Mouse (Mus musculus) liver, postnatal 0 days (tissue): Measurements from ENCODE around the gene Prdm15. TPM values are rescaled to one million over a fixed set of nuclear protein-coding genes. Genes with fewer than 3 reads are reported as not detected.

Experiments
- ATAC-seq: fragments of 200-750 bp; cut with Nextera tagmentation; 2 replicates; pipeline ENCODE4 v1.8.0; 2017; ENCODE audit warnings: mild to moderate bottlenecking, moderate library complexity
- DNase-seq: peaks from one replicate; pipeline ENCODE4 v3.0.0-alpha.2; 2016
- H3K27ac ChIP-seq: fragments of 300-500 bp; sonication (generic); 2 replicates; pipeline ENCODE4 v1.5.1; 2014; ENCODE audit warnings: antibody characterized with exemption, moderate library complexity, mild to moderate bottlenecking, low read depth
- H3K27me3 ChIP-seq: fragments of 300-500 bp; sonication (generic); 2 replicates; pipeline ENCODE4 v1.6.1; 2014; ENCODE audit warnings: low read length, control low read depth, mixed read lengths; ENCODE audit not compliant: insufficient read depth
- H3K36me3 ChIP-seq: fragments of 300-500 bp; sonication (generic); replicated peaks from 2 replicates; pipeline ENCODE4 v1.6.1; 2014; ENCODE audit warnings: mild to moderate bottlenecking, control low read depth, low read length, moderate library complexity, mixed read lengths; ENCODE audit not compliant: insufficient read depth
- H3K4me1 ChIP-seq: fragments of 300-500 bp; sonication (generic); 2 replicates; pipeline ENCODE4 v1.6.1; 2014; ENCODE audit warnings: antibody characterized with exemption, mild to moderate bottlenecking, control low read depth; ENCODE audit not compliant: insufficient read depth
- H3K4me2 ChIP-seq: fragments of 300-500 bp; sonication (generic); 2 replicates; pipeline ENCODE4 v1.6.1; 2014; ENCODE audit warnings: low read depth, mild to moderate bottlenecking, low read length, moderate library complexity, mixed read lengths
- H3K4me3 ChIP-seq: fragments of 300-500 bp; sonication (generic); 2 replicates; pipeline ENCODE4 v1.5.1; 2014; ENCODE audit warnings: low read depth, low read length
- H3K9ac ChIP-seq: fragments of 300-500 bp; sonication (generic); replicated peaks from 2 replicates; pipeline ENCODE4 v1.6.1; 2014; ENCODE audit warnings: mild to moderate bottlenecking, moderate library complexity
- H3K9me3 ChIP-seq: fragments of 300-500 bp; sonication (generic); 2 replicates; pipeline ENCODE4 v1.6.1; 2016; ENCODE audit warnings: mild to moderate bottlenecking, control low read depth, low read length, mixed read lengths
- CTCF ChIP-seq: sonication (generic); IDR thresholded peaks from 2 replicates; pipeline ENCODE4 v1.5.1; 2016; ENCODE audit warnings: antibody characterized with exemption, low read depth
- EP300 ChIP-seq: IDR thresholded peaks from 2 replicates; pipeline ENCODE4 v1.6.1; 2016; ENCODE audit warnings: antibody characterized with exemption, low read depth, mild to moderate bottlenecking
- WGBS: fragments of 180-500 bp; shearing (Covaris S2); extraction: QIAGEN DNeasy Blood & Tissue Kit; methylation state at CpG from one replicate; pipeline ENCODE4 v1.1.7; 2014; ENCODE audit not compliant: insufficient replicate concordance; 5-methylcytosine and 5-hydroxymethylcytosine counted together
- polyA plus RNA-seq: library from polyadenylated mRNA; unstranded; fragments of >200 nt; fragmentation: Nextera tagmentation; extraction: Ambion mirVana; gene quantifications from 2 replicates; pipeline ENCODE4 v1.2.1, GENCODE M21; 2015

The Prdm15 gene
- polyA plus RNA-seq, 1 experiment from 2014 or later: 1.6 TPM

- TF ChIP-seq CTCF: no peak
- TF ChIP-seq EP300: no peak
- Histone ChIP-seq H3K36me3 (no peaks in the 10 kb centered on the region), H3K27ac (no peak overlapping the region), H3K4me3 (no peak overlapping the region), H3K9ac (no peak overlapping the region), H3K27me3 (peaks cover 27% of the 10 kb centered on the region), H3K4me2 (peak overlapping the region; percentile 65; the same call in 1 of the 2 replicates), H3K9me3 (no peaks in the 10 kb centered on the region), H3K4me1 (peaks cover 20% of the 10 kb centered on the region)
- 39% methylated on average over 2 of the region's 2 CpGs for WGBS
- ATAC-seq: no peak
- DNase-seq: no peak
Measured at GRCm38 (mm10) chr16:97761782-97762181, 89.9 kb downstream of the Prdm15 start.

- no peak overlapping the region for H3K27ac ChIP-seq
- ATAC-seq: no peak
- TF ChIP-seq EP300 (no peak), CTCF (no peak)
- peaks cover 25% of the 10 kb centered on the region for H3K27me3 ChIP-seq
- H3K36me3 ChIP-seq: no peaks in the 10 kb centered on the region
- H3K4me2 ChIP-seq: no peak overlapping the region
- peaks cover 23% of the 10 kb centered on the region for H3K4me1 ChIP-seq
- 59% methylated on average over 3 of the region's 3 CpGs for WGBS
- DNase-seq: no peak
- no peak overlapping the region for H3K4me3 ChIP-seq
- no peaks in the 10 kb centered on the region for H3K9me3 ChIP-seq
- no peak overlapping the region for H3K9ac ChIP-seq
Measured at GRCm38 (mm10) chr16:97759681-97760080, 92.0 kb downstream of the Prdm15 start.

- Histone ChIP-seq H3K4me2 (no peak overlapping the region), H3K27ac (no peak overlapping the region), H3K36me3 (no peaks in the 10 kb centered on the region), H3K9me3 (no peaks in the 10 kb centered on the region), H3K4me1 (peaks cover 12% of the 10 kb centered on the region), H3K9ac (no peak overlapping the region), H3K4me3 (no peak overlapping the region), H3K27me3 (peaks cover 12% of the 10 kb centered on the region)
- DNase-seq (peak; percentile 37), ATAC-seq (peak; percentile 74)
- TF ChIP-seq EP300: peak; percentile 30; the same call in 1 of the 2 replicates
- no peak for TF ChIP-seq CTCF
- 58% methylated on average over 2 of the region's 2 CpGs for WGBS
Measured at GRCm38 (mm10) chr16:97758288-97758687, 93.4 kb downstream of the Prdm15 start.

- H3K9ac ChIP-seq: no peak overlapping the region
- ATAC-seq (peak; percentile 75), DNase-seq (no peak)
- TF ChIP-seq EP300 (no peak), CTCF (no peak)
- peaks cover 14% of the 10 kb centered on the region for H3K4me1 ChIP-seq
- H3K27me3 ChIP-seq: no peaks in the 10 kb centered on the region; the same call in 1 of the 2 replicates
- no peak overlapping the region for H3K4me2 ChIP-seq
- no peaks in the 10 kb centered on the region for H3K9me3 ChIP-seq
- 43% methylated on average over 2 of the region's 2 CpGs for WGBS
- no peak overlapping the region for H3K27ac ChIP-seq
- H3K4me3 ChIP-seq: no peak overlapping the region
- H3K36me3 ChIP-seq: no peaks in the 10 kb centered on the region
Measured at GRCm38 (mm10) chr16:97756460-97756859, 95.2 kb downstream of the Prdm15 start.

GRCm38 (mm10) chr16:97752316-97752941, 99.2 kb downstream of the Prdm15 start:
- 39% methylated on average over 3 of the region's 3 CpGs for WGBS

GRCm38 (mm10) chr16:97751884-97752283, 99.8 kb downstream of the Prdm15 start:
- no peak overlapping the region for H3K27ac ChIP-seq
- peak; percentile 62 for DNase-seq
- no peak overlapping the region for H3K4me2 ChIP-seq

More at GRCm38 (mm10) chr16:97752316-97752941, 99.2 kb downstream of the Prdm15 start:
- H3K36me3 ChIP-seq: 0 out of 2 replicates have a peak, but pooled peaks cover 2% of the 10 kb centered on the region
- H3K27ac ChIP-seq: no peak overlapping the region
- ATAC-seq (no peak), DNase-seq (no peak)
- TF ChIP-seq EP300 (no peak), CTCF (no peak)
- H3K4me1 ChIP-seq: peaks cover 13% of the 10 kb centered on the region
- H3K9me3 ChIP-seq: no peaks in the 10 kb centered on the region
- H3K4me3 ChIP-seq: no peak overlapping the region
- no peak overlapping the region for H3K4me2 ChIP-seq
- H3K27me3 ChIP-seq: no peaks in the 10 kb centered on the region
- H3K9ac ChIP-seq: no peak overlapping the region

More at GRCm38 (mm10) chr16:97751884-97752283, 99.8 kb downstream of the Prdm15 start:
- Histone ChIP-seq H3K9ac (no peak overlapping the region), H3K36me3 (0 out of 2 replicates have a peak, but pooled peaks cover 2% of the 10 kb centered on the region), H3K27me3 (no peaks in the 10 kb centered on the region), H3K9me3 (no peaks in the 10 kb centered on the region), H3K4me3 (no peak overlapping the region), H3K4me1 (peaks cover 7% of the 10 kb centered on the region)
- ATAC-seq: peak; percentile 82
- WGBS: 33% methylated on average over 8 of the region's 8 CpGs
- no peak for TF ChIP-seq EP300
- TF ChIP-seq CTCF: no peak
